Comparison of ENCODE assay signal across 20 mouse cellular contexts in genomic region chr4:41063351-41063750, GRCm38 (mm10). TPM values are rescaled to one million over a fixed set of nuclear protein-coding genes. Genes with fewer than 3 reads are reported as not detected.
DNase-seq lines count a peak whose midpoint lies in the region; ATAC-seq and TF ChIP-seq lines count a peak whose summit lies in the region.
"Had no signal": no experiment of that assay in that cellular context is flagged by ENCODE, and none has a peak within 500 bp of the region (broad histone marks: within the 10 kb centered on the region; RNA-seq: fewer than 3 reads in every experiment).

No protein-coding gene starts in this region.

- no peak overlapping the region for H3K9ac ChIP-seq in kidney, embryonic 14.5 days (ENCODE audit: low read depth, low read length)
- H3K9ac ChIP-seq in liver, postnatal 0 days (replicated peaks) = no peak overlapping the region
- H3K9ac ChIP-seq in liver, embryonic 11.5 days (ENCODE audit: low read depth, low read length) = no peak overlapping the region
- H3K9ac ChIP-seq in stomach, embryonic 15.5 days = no peak overlapping the region
- H3K9ac ChIP-seq in forebrain, embryonic 12.5 days = no peak overlapping the region
- H3K9ac ChIP-seq: hindbrain, embryonic 12.5 days; intestine, embryonic 15.5 days; limb, embryonic 15.5 days; midbrain, embryonic 13.5 days; neural tube, embryonic 13.5 days had no signal

- H3K27ac ChIP-seq in kidney, embryonic 14.5 days (ENCODE audit: low read depth, low read length) = no peak overlapping the region
- no peak overlapping the region for H3K27ac ChIP-seq in liver, postnatal 0 days (ENCODE audit: low read depth)
- no peak overlapping the region for H3K27ac ChIP-seq in liver, embryonic 11.5 days (ENCODE audit: low read depth, low read length)
- peak overlapping the region; percentile 64 for H3K27ac ChIP-seq in stomach, embryonic 15.5 days
- H3K27ac ChIP-seq in forebrain, embryonic 12.5 days = no peak overlapping the region
- no peak overlapping the region for H3K27ac ChIP-seq in forebrain, embryonic 10.5 days
- H3K27ac ChIP-seq: hindbrain, embryonic 12.5 days; hindbrain, postnatal 0 days; intestine, embryonic 15.5 days; midbrain, embryonic 13.5 days; neural tube, embryonic 13.5 days had no signal

- H3K36me3 ChIP-seq in kidney, embryonic 14.5 days (ENCODE audit: control insufficient read depth, insufficient read depth, low read length) = no peaks in the 10 kb centered on the region
- no peaks in the 10 kb centered on the region for H3K36me3 ChIP-seq in liver, postnatal 0 days (replicated peaks; ENCODE audit: insufficient read depth, low read length)
- no peaks in the 10 kb centered on the region for H3K36me3 ChIP-seq in liver, embryonic 11.5 days (ENCODE audit: control insufficient read depth, insufficient read depth, low read length)
- no peaks in the 10 kb centered on the region for H3K36me3 ChIP-seq in stomach, embryonic 15.5 days
- H3K36me3 ChIP-seq in forebrain, embryonic 12.5 days (replicated peaks) = no peaks in the 10 kb centered on the region
- H3K36me3 ChIP-seq in forebrain, embryonic 10.5 days (replicated peaks) = no peaks in the 10 kb centered on the region
- H3K36me3 ChIP-seq: hindbrain, embryonic 12.5 days; intestine, embryonic 15.5 days; limb, embryonic 15.5 days; midbrain, embryonic 13.5 days; neural tube, embryonic 13.5 days had no signal

- TF ChIP-seq CTCF in liver, postnatal 0 days (IDR thresholded peaks at IDR 0.05; ENCODE audit: low read depth) = no peak

- ATAC-seq in kidney, embryonic 14.5 days (ENCODE audit: low FRiP score, low TSS enrichment) = 0 out of 2 replicates have a peak, but pooled peaks have one; percentile 51
- ATAC-seq in liver, postnatal 0 days = peak; percentile 49; the same call in 1 of the 2 replicates
- no peak for ATAC-seq in liver, embryonic 11.5 days (replicated peaks; ENCODE audit: low FRiP score)
- ATAC-seq in stomach, embryonic 15.5 days (ENCODE audit: insufficient read depth, low FRiP score, low read depth) = no peak
- ATAC-seq in forebrain, embryonic 12.5 days (ENCODE audit: low FRiP score) = no peak
- ATAC-seq: forebrain, embryonic 14.5 days; hindbrain, postnatal 0 days; midbrain, embryonic 13.5 days had no signal

- H3K4me1 ChIP-seq in kidney, embryonic 14.5 days (ENCODE audit: control insufficient read depth, insufficient read depth, low read length) = no peaks in the 10 kb centered on the region; the same call in 1 of the 2 replicates
- peaks cover 3% of the 10 kb centered on the region; the same call in 1 of the 2 replicates for H3K4me1 ChIP-seq in liver, postnatal 0 days (ENCODE audit: insufficient read depth)
- H3K4me1 ChIP-seq in liver, embryonic 11.5 days (replicated peaks; ENCODE audit: control insufficient read depth, insufficient read depth, low read length) = no peaks in the 10 kb centered on the region
- 0 out of 2 replicates have a peak, but pooled peaks cover 7% of the 10 kb centered on the region for H3K4me1 ChIP-seq in stomach, embryonic 15.5 days
- H3K4me1 ChIP-seq in forebrain, embryonic 12.5 days = no peaks in the 10 kb centered on the region
- H3K4me1 ChIP-seq in forebrain, embryonic 10.5 days = peaks cover 10% of the 10 kb centered on the region
- H3K4me1 ChIP-seq: hindbrain, embryonic 12.5 days; intestine, embryonic 15.5 days; midbrain, embryonic 13.5 days; neural tube, embryonic 13.5 days had no signal

- H3K27me3 ChIP-seq in kidney, embryonic 14.5 days (ENCODE audit: control insufficient read depth, insufficient read depth, low read length) = no peaks in the 10 kb centered on the region
- no peaks in the 10 kb centered on the region for H3K27me3 ChIP-seq in liver, postnatal 0 days (ENCODE audit: insufficient read depth, low read length)
- no peaks in the 10 kb centered on the region for H3K27me3 ChIP-seq in liver, embryonic 11.5 days (replicated peaks; ENCODE audit: control insufficient read depth, insufficient read depth, low read length)
- no peaks in the 10 kb centered on the region for H3K27me3 ChIP-seq in stomach, embryonic 15.5 days (replicated peaks)
- peaks cover 3% of the 10 kb centered on the region; the same call in 1 of the 2 replicates for H3K27me3 ChIP-seq in forebrain, embryonic 12.5 days
- H3K27me3 ChIP-seq in forebrain, embryonic 10.5 days (ENCODE audit: poor library complexity, severe bottlenecking) = no peaks in the 10 kb centered on the region
- H3K27me3 ChIP-seq: hindbrain, embryonic 12.5 days; intestine, embryonic 15.5 days; limb, embryonic 15.5 days; midbrain, embryonic 13.5 days; neural tube, embryonic 13.5 days had no signal

- H3K4me3 ChIP-seq in kidney, embryonic 14.5 days (ENCODE audit: low read length) = no peak overlapping the region
- H3K4me3 ChIP-seq in liver, postnatal 0 days (ENCODE audit: low read depth, low read length) = no peak overlapping the region
- H3K4me3 ChIP-seq in liver, embryonic 11.5 days (ENCODE audit: low read depth, low read length) = no peak overlapping the region
- no peak overlapping the region for H3K4me3 ChIP-seq in stomach, embryonic 15.5 days (replicated peaks)
- H3K4me3 ChIP-seq in forebrain, embryonic 12.5 days (replicated peaks) = no peak overlapping the region
- H3K4me3 ChIP-seq in forebrain, embryonic 10.5 days = no peak overlapping the region
- H3K4me3 ChIP-seq: hindbrain, embryonic 12.5 days; midbrain, embryonic 13.5 days; neural tube, embryonic 13.5 days had no signal

- no peak for TF ChIP-seq EP300 in liver, postnatal 0 days (IDR thresholded peaks at IDR 0.05; ENCODE audit: low read depth)

- 52% methylated on average over 3 of the region's 3 CpGs for WGBS in kidney, embryonic 14.5 days
- WGBS in liver, postnatal 0 days (ENCODE audit: insufficient replicate concordance) = 58% methylated on average over 3 of the region's 3 CpGs
- WGBS in liver, embryonic 11.5 days = 64% methylated on average over 3 of the region's 3 CpGs
- 56% methylated on average over 3 of the region's 3 CpGs for WGBS in stomach, embryonic 15.5 days
- WGBS in forebrain, embryonic 12.5 days = 68% methylated on average over 3 of the region's 3 CpGs
- 60% methylated on average over 3 of the region's 3 CpGs for WGBS in forebrain, embryonic 10.5 days

- H3K4me2 ChIP-seq in kidney, embryonic 14.5 days (replicated peaks; ENCODE audit: low read depth, low read length) = no peak overlapping the region
- H3K4me2 ChIP-seq in liver, postnatal 0 days (ENCODE audit: low read depth, low read length) = no peak overlapping the region
- H3K4me2 ChIP-seq in liver, embryonic 11.5 days = no peak overlapping the region
- peak overlapping the region; percentile 53; the same call in 1 of the 2 replicates for H3K4me2 ChIP-seq in stomach, embryonic 15.5 days
- H3K4me2 ChIP-seq in forebrain, embryonic 12.5 days = no peak overlapping the region
- H3K4me2 ChIP-seq: hindbrain, embryonic 12.5 days had no signal

- no peaks in the 10 kb centered on the region for H3K9me3 ChIP-seq in kidney, embryonic 14.5 days (ENCODE audit: control insufficient read depth, low read length)
- no peaks in the 10 kb centered on the region for H3K9me3 ChIP-seq in liver, postnatal 0 days (ENCODE audit: low read length)
- H3K9me3 ChIP-seq in liver, embryonic 11.5 days (ENCODE audit: control insufficient read depth, low read length) = no peaks in the 10 kb centered on the region
- H3K9me3 ChIP-seq in stomach, embryonic 15.5 days = no peaks in the 10 kb centered on the region
- H3K9me3 ChIP-seq in forebrain, embryonic 12.5 days = no peaks in the 10 kb centered on the region
- H3K9me3 ChIP-seq in forebrain, embryonic 10.5 days = no peaks in the 10 kb centered on the region
- H3K9me3 ChIP-seq: hindbrain, embryonic 12.5 days; intestine, embryonic 15.5 days; limb, embryonic 15.5 days; megakaryocyte, embryonic 14.5 days; midbrain, embryonic 13.5 days; neural tube, embryonic 13.5 days had no signal

- DNase-seq in kidney, postnatal 10 days = no peak
- DNase-seq in liver, postnatal 0 days = no peak
- DNase-seq in liver, embryonic 11.5 days (ENCODE audit: low spot score) = no peak
- DNase-seq in forebrain, embryonic 10.5 days (ENCODE audit: extremely low spot score, low spot score) = no peak
- DNase-seq: cerebellum, adult 11-12 months; cerebellum, adult 9-11 months; gastrocnemius, postnatal 36 days; heart, postnatal 36 days; right cerebral cortex, postnatal 4 days had no signal

RNA-seq across cellular contexts. Expression of gene Aqp7, which starts 15.4 kb away (rescaled TPM):
- polyA plus RNA-seq in kidney, embryonic 14.5 days (2014; fragmentation: Nextera tagmentation; extraction: Ambion mirVana) = 0.46 and 0.53 TPM in 2 replicates
- polyA plus RNA-seq in liver, postnatal 0 days (2015; fragmentation: Nextera tagmentation; extraction: Ambion mirVana) = 2.1 and 2.3 TPM in 2 replicates
- polyA plus RNA-seq in liver, embryonic 11.5 days (2014; fragmentation: Nextera tagmentation; extraction: Ambion mirVana) = 0.86 and 1.2 TPM in 2 replicates
- polyA plus RNA-seq in stomach, embryonic 15.5 days (2015; fragmentation: Nextera tagmentation; extraction: Ambion mirVana) = 0.35 and 0.42 TPM in 2 replicates
- not detected in 2 replicates for polyA plus RNA-seq in forebrain, embryonic 12.5 days (2016; fragmentation: Nextera tagmentation; extraction: Ambion mirVana)
- polyA plus RNA-seq in forebrain, embryonic 10.5 days (2016; fragmentation: Nextera tagmentation; extraction: Ambion mirVana) = 0.06 and 0.07 TPM in 2 replicates
- polyA plus RNA-seq: forebrain, embryonic 14.5 days; hindbrain, embryonic 12.5 days; midbrain, embryonic 13.5 days; neural tube, embryonic 13.5 days had no signal

RNA-seq across cellular contexts. Expression of gene Aqp3, which starts 34.6 kb away (rescaled TPM):
- polyA plus RNA-seq in kidney, embryonic 14.5 days (2014; fragmentation: Nextera tagmentation; extraction: Ambion mirVana) = 12.8 and 13.3 TPM in 2 replicates
- polyA plus RNA-seq in liver, postnatal 0 days (2015; fragmentation: Nextera tagmentation; extraction: Ambion mirVana) = 7.3 and 10.7 TPM in 2 replicates
- polyA plus RNA-seq in liver, embryonic 11.5 days (2014; fragmentation: Nextera tagmentation; extraction: Ambion mirVana) = 12.7 and 15.7 TPM in 2 replicates
- polyA plus RNA-seq in stomach, embryonic 15.5 days (2015; fragmentation: Nextera tagmentation; extraction: Ambion mirVana) = 44.5 and 73.3 TPM in 2 replicates
- polyA plus RNA-seq in forebrain, embryonic 12.5 days (2016; fragmentation: Nextera tagmentation; extraction: Ambion mirVana) = 1.3 and 2.4 TPM in 2 replicates
- polyA plus RNA-seq in forebrain, embryonic 10.5 days (2016; fragmentation: Nextera tagmentation; extraction: Ambion mirVana) = 4.6 and 4.9 TPM in 2 replicates
- polyA plus RNA-seq: forebrain, embryonic 14.5 days had no signal

Comparison
In these comparisons a context has a peak if more than half of its experiments do, and no peak if none do; other contexts are left out.
1. ATAC-seq: peak in kidney, embryonic 14.5 days (single experiment) and liver, postnatal 0 days (single experiment); none in liver, embryonic 11.5 days (single experiment), stomach, embryonic 15.5 days (single experiment) and forebrain, embryonic 12.5 days (single experiment).